1 mouse cellular context compared by ENCODE assay signal in genomic region chr10:80386735-80387471, GRCm38 (mm10).
TF ChIP-seq lines count a peak whose summit lies in the region.

No protein-coding gene starts in this region.

TF ChIP-seq in CH12.LX, 34 proteins besides CTCF, POLR2A, EP300 and RAD21:
- TF ChIP-seq MXI1 (IDR thresholded peaks at IDR 0.05; ENCODE audit: low read depth, low read length) (peak; percentile 63), SIN3A (IDR thresholded peaks at IDR 0.05; ENCODE audit: low read length) (no peak), KAT2A (IDR thresholded peaks at IDR 0.05; ENCODE audit: insufficient replicate concordance, low read length) (no peak), MEF2A (IDR thresholded peaks at IDR 0.05; ENCODE audit: borderline replicate concordance, low read depth, low read length) (no peak), TCF12 (IDR thresholded peaks at IDR 0.05; ENCODE audit: low read depth, low read length) (no peak), SMC3 (IDR thresholded peaks at IDR 0.05; ENCODE audit: low read depth, low read length) (no peak), BHLHE40 (IDR thresholded peaks at IDR 0.05; ENCODE audit: low read depth, low read length) (peak; percentile 27; the same call in 1 of the 2 replicates), MYC (IDR thresholded peaks at IDR 0.05; ENCODE audit: low read depth, low read length) (no peak), CHD2 (IDR thresholded peaks at IDR 0.05; ENCODE audit: low read length) (no peak)
